Mouse (Mus musculus): ENCODE measurements at regions not wholly inside any gene's neighbourhood (a gene's known extent, or its start where the extent isn't known, plus 50 kb on each side); places are given as distances from the start of the nearest gene placed in this dataset.

DNA sequence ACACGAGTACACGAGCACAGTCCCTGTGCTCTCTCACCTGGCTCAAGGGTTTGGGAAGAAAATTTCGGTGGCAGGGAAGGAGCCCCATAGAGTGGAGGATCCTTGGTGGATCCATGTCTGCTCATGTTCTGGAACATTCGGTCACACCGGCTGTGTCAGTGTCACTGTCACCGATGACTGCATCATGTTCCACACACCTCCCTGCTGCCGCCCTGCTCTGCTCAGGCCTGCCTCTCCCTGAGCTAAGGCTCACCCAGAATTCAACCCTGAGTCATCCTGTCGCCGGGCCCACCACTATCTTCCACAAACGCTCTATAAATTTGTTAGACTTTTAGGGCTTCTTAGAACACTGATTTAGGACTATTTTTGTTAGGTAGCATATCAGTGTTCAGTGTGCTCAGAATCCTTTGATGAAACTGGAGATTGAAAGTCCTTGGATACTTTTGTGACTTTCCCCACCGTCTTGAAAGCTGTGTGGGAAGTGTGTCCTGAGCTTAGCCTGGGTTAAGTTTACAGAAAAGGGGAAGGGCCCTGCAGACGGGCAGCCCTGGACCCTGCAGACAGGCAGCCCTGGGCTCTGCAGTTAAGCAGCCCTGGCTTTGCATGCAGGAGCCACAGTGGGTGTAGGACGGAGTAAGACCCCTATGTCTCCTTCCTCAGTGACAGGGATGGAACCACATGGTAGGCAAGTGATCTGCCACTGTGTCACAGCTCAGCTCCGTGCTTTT, 126.9 kb downstream of the Zfp281 start:
- no peaks in the 10 kb centered on the region; a peak in 1 of 4 replicates for H3K4me1 ChIP-seq (ENCODE audit: control insufficient read depth in 1 of 2, insufficient read depth in 2 of 2, low read length in 2 of 2)
- no peak overlapping the region for H3K9ac ChIP-seq (ENCODE audit: control insufficient read depth, low read depth, low read length, poor library complexity, severe bottlenecking)
- H3K79me2 ChIP-seq (ENCODE audit: control insufficient read depth, insufficient read depth, low read length, poor library complexity): no peaks in the 10 kb centered on the region
- H3K4me3 ChIP-seq (ENCODE audit: control insufficient read depth in 1 of 2, insufficient read depth in 1 of 2, low read depth in 2 of 2, low read length in 2 of 2): no peak overlapping the region
- no peaks in the 10 kb centered on the region for H3K9me3 ChIP-seq (replicated peaks; ENCODE audit: insufficient read depth, low read length)
- H3K27ac ChIP-seq (ENCODE audit: control insufficient read depth, low read depth, low read length): no peak overlapping the region
- no peaks in the 10 kb centered on the region for H3K36me3 ChIP-seq (ENCODE audit: control insufficient read depth in 1 of 2, insufficient read depth in 2 of 2, low read length in 2 of 2)
- TF ChIP-seq MXI1 (IDR thresholded peaks at IDR 0.05; ENCODE audit: low read depth, low read length): no peak
- no peak for TF ChIP-seq CHD2 (IDR thresholded peaks at IDR 0.05; ENCODE audit: low read length)
- no peak for TF ChIP-seq TBP (IDR thresholded peaks at IDR 0.05; ENCODE audit: low read depth, low read length)
- TF ChIP-seq POLR2AphosphoS5 (IDR thresholded peaks at IDR 0.05; ENCODE audit: borderline replicate concordance, low read depth, low read length): no peak
- TF ChIP-seq E2F4 (IDR thresholded peaks at IDR 0.05; ENCODE audit: borderline replicate concordance, low read depth, low read length): no peak
- TF ChIP-seq GABPA (IDR thresholded peaks at IDR 0.05; ENCODE audit: low read depth, low read length): no peak
- TF ChIP-seq POLR2A (IDR thresholded peaks at IDR 0.05; ENCODE audit: control insufficient read depth in 1 of 2, insufficient read depth in 1 of 2, low read depth in 1 of 2, low read length in 2 of 2, poor library complexity in 1 of 2): no peak
- no peak for TF ChIP-seq ZMIZ1 (IDR thresholded peaks at IDR 0.05; ENCODE audit: low read depth, low read length)
- TF ChIP-seq USF2 (IDR thresholded peaks at IDR 0.05; ENCODE audit: borderline replicate concordance in 1 of 2, insufficient read depth in 1 of 2, low read depth in 1 of 2, low read length in 2 of 2): no peak
- no peak for DNase-seq (ENCODE audit: low read depth, low spot score)
- H3K27me3 ChIP-seq (ENCODE audit: control insufficient read depth in 1 of 2, insufficient read depth in 2 of 2, low read length in 2 of 2): no peaks in the 10 kb centered on the region

DNA sequence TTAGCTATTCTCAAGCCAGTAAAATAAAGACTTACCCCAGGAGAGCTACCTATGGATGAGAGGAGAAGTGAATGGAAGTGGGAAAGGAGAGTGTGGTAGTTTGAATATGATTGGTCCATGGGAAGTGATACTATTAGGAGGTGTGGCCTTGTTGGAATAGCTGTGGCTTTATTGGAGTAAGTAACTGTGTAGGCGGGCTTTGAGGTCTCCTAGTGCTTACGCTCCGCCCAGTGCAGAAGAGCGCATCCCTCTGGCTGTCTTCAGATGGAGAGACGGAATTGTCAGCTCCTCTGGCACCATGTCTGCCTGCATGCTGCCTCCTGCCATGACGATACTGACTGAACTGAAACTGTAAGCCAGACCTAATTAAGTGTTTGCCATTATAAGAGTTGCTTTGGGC, 129.6 kb downstream of the Zfp281 start:
- Histone ChIP-seq H3K4me1 (ENCODE audit: control insufficient read depth in 1 of 2, insufficient read depth in 2 of 2, low read length in 2 of 2) (no peaks in the 10 kb centered on the region; a peak in 1 of 4 replicates), H3K36me3 (ENCODE audit: control insufficient read depth in 1 of 2, insufficient read depth in 2 of 2, low read length in 2 of 2) (no peaks in the 10 kb centered on the region), H3K79me2 (ENCODE audit: control insufficient read depth, insufficient read depth, low read length, poor library complexity) (no peaks in the 10 kb centered on the region), H3K4me3 (ENCODE audit: control insufficient read depth in 1 of 2, insufficient read depth in 1 of 2, low read depth in 2 of 2, low read length in 2 of 2) (no peak overlapping the region), H3K9me3 (replicated peaks; ENCODE audit: insufficient read depth, low read length) (no peaks in the 10 kb centered on the region), H3K9ac (ENCODE audit: control insufficient read depth, low read depth, low read length, poor library complexity, severe bottlenecking) (no peak overlapping the region), H3K27ac (ENCODE audit: control insufficient read depth, low read depth, low read length) (no peak overlapping the region), H3K27me3 (ENCODE audit: control insufficient read depth in 1 of 2, insufficient read depth in 2 of 2, low read length in 2 of 2) (no peaks in the 10 kb centered on the region)
- no peak for DNase-seq (ENCODE audit: low read depth, low spot score)
- TF ChIP-seq POLR2AphosphoS5 (IDR thresholded peaks at IDR 0.05; ENCODE audit: borderline replicate concordance, low read depth, low read length) (no peak), ELF1 (IDR thresholded peaks at IDR 0.05; ENCODE audit: low read depth, low read length) (no peak), MAFK (IDR thresholded peaks at IDR 0.05; ENCODE audit: borderline replicate concordance, low read depth, low read length) (no peak), TBP (IDR thresholded peaks at IDR 0.05; ENCODE audit: low read depth, low read length) (no peak), SIN3A (IDR thresholded peaks at IDR 0.05; ENCODE audit: low read length) (no peak), USF1 (IDR thresholded peaks at IDR 0.05; ENCODE audit: low read depth, low read length) (no peak), ZKSCAN1 (IDR thresholded peaks at IDR 0.05; ENCODE audit: low read depth, low read length) (no peak), RCOR1 (IDR thresholded peaks at IDR 0.05; ENCODE audit: low read depth, low read length) (no peak), MYC (IDR thresholded peaks at IDR 0.05; ENCODE audit: low read depth, low read length) (no peak), GABPA (IDR thresholded peaks at IDR 0.05; ENCODE audit: low read depth, low read length) (no peak), E2F4 (IDR thresholded peaks at IDR 0.05; ENCODE audit: borderline replicate concordance, low read depth, low read length) (no peak), POLR2A (IDR thresholded peaks at IDR 0.05; ENCODE audit: control insufficient read depth in 1 of 2, insufficient read depth in 1 of 2, low read depth in 1 of 2, low read length in 2 of 2, poor library complexity in 1 of 2) (no peak)
